Mouse (Mus musculus): Measurements from ENCODE around the gene Plpp1.
A peak's percentile ranks its signal among the peaks of the same experiment; 100 is the strongest.

Gene Plpp1

GRCm38 (mm10) chr13:112773991-112774675 lies 26.5 kb upstream of the Plpp1 start:
- no peak for DNase-seq

GRCm38 (mm10) chr13:112775856-112776255 lies 24.7 kb upstream of the Plpp1 start:
- no peak for DNase-seq

GRCm38 (mm10) chr13:112778407-112778806 lies 22.2 kb upstream of the Plpp1 start:
- DNase-seq, result no peak

GRCm38 (mm10) chr13:112785305-112785704 lies 15.3 kb upstream of the Plpp1 start:
- DNase-seq, result no peak

- no peak for DNase-seq
Measured at GRCm38 (mm10) chr13:112786142-112786541, 14.4 kb upstream of the Plpp1 start.

GRCm38 (mm10) chr13:112786942-112787533 lies 13.6 kb upstream of the Plpp1 start:
- DNase-seq, result no peak

GRCm38 (mm10) chr13:112790774-112791173 lies 9.8 kb upstream of the Plpp1 start:
- no peak for DNase-seq

- no peak for DNase-seq
Measured at GRCm38 (mm10) chr13:112791906-112792305, 8.7 kb upstream of the Plpp1 start.

- no peak for DNase-seq
Measured at GRCm38 (mm10) chr13:112798243-112798952, 2.2 kb upstream of the Plpp1 start.

GRCm38 (mm10) chr13:112798953-112799305 lies 1.7 kb upstream of the Plpp1 start:
- DNase-seq, result no peak

- no peak for DNase-seq
Measured at GRCm38 (mm10) chr13:112799721-112800241, 811 bp upstream of the Plpp1 start.

GRCm38 (mm10) chr13:112801381-112802004 lies 901 bp downstream of the Plpp1 start:
- DNase-seq, result peak; percentile 18

- DNase-seq, result no peak
Measured at GRCm38 (mm10) chr13:112803106-112803505, 2.5 kb downstream of the Plpp1 start.

- DNase-seq, result no peak
Measured at GRCm38 (mm10) chr13:112803661-112804060, 3.1 kb downstream of the Plpp1 start.

GRCm38 (mm10) chr13:112805529-112805928 lies 4.9 kb downstream of the Plpp1 start:
- DNase-seq, result no peak

GRCm38 (mm10) chr13:112807936-112808667 lies 7.5 kb downstream of the Plpp1 start:
- no peak for DNase-seq

GRCm38 (mm10) chr13:112809504-112810247 lies 9.1 kb downstream of the Plpp1 start:
- no peak for DNase-seq

- no peak for DNase-seq
Measured at GRCm38 (mm10) chr13:112810248-112810645, 9.7 kb downstream of the Plpp1 start.

- no peak for DNase-seq
Measured at GRCm38 (mm10) chr13:112810751-112811150, 10.2 kb downstream of the Plpp1 start.

- no peak for DNase-seq
Measured at GRCm38 (mm10) chr13:112811708-112812403, 11.3 kb downstream of the Plpp1 start.

GRCm38 (mm10) chr13:112815996-112816395 lies 15.4 kb downstream of the Plpp1 start:
- no peak for DNase-seq

Measured in right cerebral cortex, postnatal 14 days (tissue).